Mouse (Mus musculus): Measurements from ENCODE around the gene Slc5a8.

GRCm38 (mm10) chr10:88960791-88961190, 75.0 kb downstream of the Slc5a8 start:
- TF ChIP-seq CTCF (IDR thresholded peaks at IDR 0.05; ENCODE audit: insufficient read depth, low read depth, low read length) = no peak
- no peak for TF ChIP-seq POLR2A (IDR thresholded peaks at IDR 0.05; ENCODE audit: insufficient read depth, low read depth, low read length)
